Mouse (Mus musculus): ENCODE measurements around the gene Mas1.

DNA sequence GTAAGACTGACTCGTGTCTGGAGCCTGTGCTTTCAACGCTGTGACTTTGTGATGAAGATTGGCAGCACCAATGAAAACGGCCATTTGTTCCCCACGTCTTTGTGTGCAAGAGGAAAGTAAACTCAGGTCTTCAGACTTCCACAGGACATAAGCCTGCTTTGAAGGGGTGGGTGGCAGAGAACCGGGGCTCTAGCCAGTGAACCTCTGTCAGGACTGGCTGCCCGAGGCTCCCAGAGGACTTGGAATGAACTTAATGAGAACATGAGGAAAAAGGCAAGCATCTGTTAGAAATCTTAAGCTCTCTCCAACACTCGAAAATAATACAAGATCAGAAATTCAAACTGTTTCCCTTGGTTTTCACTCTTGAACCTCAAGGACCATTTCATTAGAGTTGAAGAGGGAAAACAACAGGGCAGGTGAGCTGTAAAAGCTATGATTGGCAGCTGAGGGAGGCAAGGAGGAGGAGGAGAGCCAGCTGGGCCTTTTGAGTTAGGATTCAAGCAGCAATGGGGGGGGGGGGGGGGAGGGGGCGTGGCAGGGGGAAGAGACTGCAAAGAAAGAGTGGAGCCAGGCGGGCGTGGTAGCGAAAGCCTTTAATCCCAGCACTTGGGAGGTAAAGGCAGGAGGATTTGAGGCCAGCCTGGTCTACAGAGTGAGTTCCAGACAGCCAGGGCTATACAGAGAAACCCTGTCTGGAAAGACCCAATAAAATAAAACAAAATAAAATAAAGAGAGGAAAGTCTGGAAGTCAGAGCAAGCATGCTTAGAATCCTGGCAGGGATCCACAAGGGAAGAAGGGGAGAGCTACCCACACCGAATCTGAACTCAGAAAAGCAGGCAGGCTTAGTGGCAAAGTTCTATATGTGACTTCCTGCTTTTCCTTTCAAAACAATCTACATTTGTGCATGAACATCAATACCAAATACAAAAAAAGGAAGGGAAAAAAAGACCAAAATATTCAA is 35.7 kb upstream of the Mas1 start:
- no peak for TF ChIP-seq CTCF (IDR thresholded peaks at IDR 0.05; ENCODE audit: extremely low read depth, insufficient read depth, low read length)
- TF ChIP-seq POLR2A (IDR thresholded peaks at IDR 0.05; ENCODE audit: extremely low read depth, insufficient read depth, low read length): no peak

Data from cortical plate, adult 2 months (tissue).